Mouse (Mus musculus): ENCODE measurements at regions not wholly inside any gene's neighbourhood (a gene's known extent, or its start where the extent isn't known, plus 50 kb on each side); places are given as distances from the start of the nearest gene placed in this dataset.

- H3K9me3 ChIP-seq (replicated peaks; ENCODE audit: control insufficient read depth, low read length) = no peaks in the 10 kb centered on the region
- no peaks in the 10 kb centered on the region for H3K27me3 ChIP-seq (ENCODE audit: control insufficient read depth, insufficient read depth, low read length)
- no peak for ATAC-seq (replicated peaks; ENCODE audit: insufficient number of reproducible peaks, low FRiP score, low TSS enrichment, low read depth)
- H3K4me3 ChIP-seq (ENCODE audit: low read depth, low read length) = no peak overlapping the region
- no peak overlapping the region for H3K27ac ChIP-seq (replicated peaks; ENCODE audit: low read depth, low read length)
- no peaks in the 10 kb centered on the region for H3K4me1 ChIP-seq (ENCODE audit: control insufficient read depth, insufficient read depth, low read length)
- H3K36me3 ChIP-seq (replicated peaks; ENCODE audit: control insufficient read depth, insufficient read depth, low read depth, low read length) = no peaks in the 10 kb centered on the region
- no peak for DNase-seq (ENCODE audit: low spot score)
- H3K4me2 ChIP-seq (ENCODE audit: low read depth, low read length) = no peak overlapping the region
- H3K9ac ChIP-seq (replicated peaks; ENCODE audit: low read length) = no peak overlapping the region
- WGBS = 80% methylated on average over 1 of the region's 1 CpGs
Measured at GRCm38 (mm10) chr15:40047100-40047499, 87.1 kb upstream of the 9330182O14Rik start.

- WGBS = 86% methylated on average over 2 of the region's 2 CpGs
- DNase-seq (ENCODE audit: low spot score) (no peak), ATAC-seq (replicated peaks; ENCODE audit: insufficient number of reproducible peaks, low FRiP score, low TSS enrichment, low read depth) (no peak)
- no peak overlapping the region for H3K9ac ChIP-seq (replicated peaks; ENCODE audit: low read length)
- H3K4me2 ChIP-seq (ENCODE audit: low read depth, low read length) = no peak overlapping the region
- H3K4me3 ChIP-seq (ENCODE audit: low read depth, low read length) = no peak overlapping the region
- no peaks in the 10 kb centered on the region for H3K27me3 ChIP-seq (ENCODE audit: control insufficient read depth, insufficient read depth, low read length)
- no peaks in the 10 kb centered on the region for H3K9me3 ChIP-seq (replicated peaks; ENCODE audit: control insufficient read depth, low read length)
- no peak overlapping the region for H3K27ac ChIP-seq (replicated peaks; ENCODE audit: low read depth, low read length)
- H3K4me1 ChIP-seq (ENCODE audit: control insufficient read depth, insufficient read depth, low read length) = no peaks in the 10 kb centered on the region
- no peaks in the 10 kb centered on the region for H3K36me3 ChIP-seq (replicated peaks; ENCODE audit: control insufficient read depth, insufficient read depth, low read depth, low read length)
Measured at GRCm38 (mm10) chr15:40068051-40068450, 66.1 kb upstream of the 9330182O14Rik start.

GRCm38 (mm10) chr15:40075334-40075893, 58.8 kb upstream of the 9330182O14Rik start:
- WGBS = 75% methylated on average over 3 of the region's 3 CpGs
- no peaks in the 10 kb centered on the region for H3K9me3 ChIP-seq (replicated peaks; ENCODE audit: control insufficient read depth, low read length)
- DNase-seq (ENCODE audit: low spot score) = no peak
- no peak overlapping the region for H3K4me3 ChIP-seq (ENCODE audit: low read depth, low read length)
- H3K4me1 ChIP-seq (ENCODE audit: control insufficient read depth, insufficient read depth, low read length) = no peaks in the 10 kb centered on the region
- H3K36me3 ChIP-seq (replicated peaks; ENCODE audit: control insufficient read depth, insufficient read depth, low read depth, low read length) = no peaks in the 10 kb centered on the region
- no peak overlapping the region for H3K4me2 ChIP-seq (ENCODE audit: low read depth, low read length)
- ATAC-seq (replicated peaks; ENCODE audit: insufficient number of reproducible peaks, low FRiP score, low TSS enrichment, low read depth) = no peak
- no peaks in the 10 kb centered on the region for H3K27me3 ChIP-seq (ENCODE audit: control insufficient read depth, insufficient read depth, low read length)
- H3K27ac ChIP-seq (replicated peaks; ENCODE audit: low read depth, low read length) = no peak overlapping the region
- H3K9ac ChIP-seq (replicated peaks; ENCODE audit: low read length) = no peak overlapping the region

- Histone ChIP-seq H3K36me3 (replicated peaks; ENCODE audit: control insufficient read depth, insufficient read depth, low read depth, low read length) (no peaks in the 10 kb centered on the region), H3K27ac (replicated peaks; ENCODE audit: low read depth, low read length) (no peak overlapping the region), H3K4me3 (ENCODE audit: low read depth, low read length) (no peak overlapping the region), H3K4me2 (ENCODE audit: low read depth, low read length) (no peak overlapping the region), H3K27me3 (ENCODE audit: control insufficient read depth, insufficient read depth, low read length) (no peaks in the 10 kb centered on the region), H3K4me1 (ENCODE audit: control insufficient read depth, insufficient read depth, low read length) (no peaks in the 10 kb centered on the region), H3K9me3 (replicated peaks; ENCODE audit: control insufficient read depth, low read length) (no peaks in the 10 kb centered on the region), H3K9ac (replicated peaks; ENCODE audit: low read length) (no peak overlapping the region)
- 65% methylated on average over 6 of the region's 6 CpGs for WGBS
- DNase-seq (ENCODE audit: low spot score) (peak; percentile 6), ATAC-seq (replicated peaks; ENCODE audit: insufficient number of reproducible peaks, low FRiP score, low TSS enrichment, low read depth) (no peak)
Measured at GRCm38 (mm10) chr15:40079872-40080271, 54.3 kb upstream of the 9330182O14Rik start.

Measured in embryonic facial prominence, embryonic 11.5 days (tissue).